Comparison of ENCODE assay signal across 8 mouse cellular contexts in the genomic region with DNA sequence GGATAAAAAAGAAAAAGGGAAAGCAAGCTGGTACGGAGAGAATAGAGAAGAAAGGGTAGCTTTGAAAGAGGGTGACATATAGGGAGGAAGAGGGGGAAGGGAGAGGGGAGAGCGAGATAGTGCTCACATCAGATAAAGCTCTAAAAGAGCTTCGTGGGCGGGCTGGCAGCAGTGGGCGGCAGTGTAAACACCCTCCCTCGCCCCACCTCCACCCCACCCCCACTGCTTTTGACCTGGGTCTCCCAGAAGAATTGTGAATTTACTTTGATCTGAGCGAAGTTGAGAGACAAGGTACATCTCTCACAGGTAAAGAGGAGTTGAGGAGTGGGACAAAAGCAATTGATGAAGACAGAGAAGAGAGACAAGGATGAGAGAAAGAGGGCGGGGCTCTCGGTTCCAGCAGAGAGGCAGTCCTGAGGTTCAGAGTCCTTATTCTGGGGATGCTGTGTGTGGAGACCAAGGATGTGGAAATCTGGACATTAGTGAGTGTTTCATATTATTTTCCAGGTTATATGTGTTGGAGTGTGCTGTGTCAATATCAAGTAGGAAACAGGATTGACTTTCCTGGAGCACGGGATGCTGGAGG. TPM values are rescaled to one million over a fixed set of nuclear protein-coding genes. Genes with fewer than 3 reads are reported as not detected.
DNase-seq lines count a peak whose midpoint lies in the region; ATAC-seq and TF ChIP-seq lines count a peak whose summit lies in the region.

A gene (plus strand): TSS at position 508 of the 586 bp plus-strand sequence.

- no peak within 1 kb of the TSS for H3K9ac ChIP-seq in forebrain, postnatal 0 days
- H3K9ac ChIP-seq in liver, embryonic 16.5 days (ENCODE audit: low read depth, low read length) = peak within 1 kb of the TSS; percentile 66

- DNase-seq in spleen, adult 2 months (ENCODE audit: low read depth in 1 of 2, low spot score in 2 of 2) = no peak
- DNase-seq in spleen, adult 12 weeks (ENCODE audit: low spot score) = no peak
- no peak for DNase-seq in forebrain, postnatal 0 days
- no peak for DNase-seq in layer of hippocampus, adult 8-10 months (ENCODE audit: low spot score in 2 of 2)
- DNase-seq in thymus, adult 2 months = no peak
- DNase-seq in kidney, adult 8-10 months = no peak
- no peak for DNase-seq in spleen, postnatal 4 days (ENCODE audit: low spot score in 2 of 2)

- TF ChIP-seq POLR2A in spleen, adult 2 months (IDR thresholded peaks at IDR 0.05; ENCODE audit: low read depth, low read length) = no peak
- TF ChIP-seq POLR2A in thymus, adult 2 months (IDR thresholded peaks at IDR 0.05; ENCODE audit: control insufficient read depth, extremely low read depth, insufficient read depth, low read length, poor library complexity) = no peak

- H3K4me1 ChIP-seq in spleen, adult 2 months (ENCODE audit: control insufficient read depth, insufficient read depth, insufficient read length) = no peaks in the 10 kb centered on the region
- H3K4me1 ChIP-seq in forebrain, postnatal 0 days (ENCODE audit: insufficient read depth) = no peaks in the 10 kb centered on the region
- H3K4me1 ChIP-seq in liver, embryonic 16.5 days (ENCODE audit: control insufficient read depth, low read depth, low read length) = peaks cover 24% of the 10 kb centered on the region
- H3K4me1 ChIP-seq in thymus, adult 2 months (replicated peaks; ENCODE audit: control insufficient read depth, insufficient read depth, low read length) = no peaks in the 10 kb centered on the region

- no peaks in the 10 kb centered on the region for H3K27me3 ChIP-seq in spleen, adult 2 months (ENCODE audit: control insufficient read depth, insufficient read depth, low read length)
- no peaks in the 10 kb centered on the region for H3K27me3 ChIP-seq in forebrain, postnatal 0 days (ENCODE audit: insufficient read depth, low read length)
- no peaks in the 10 kb centered on the region for H3K27me3 ChIP-seq in liver, embryonic 16.5 days (ENCODE audit: control insufficient read depth, insufficient read depth, low read depth, low read length)
- no peaks in the 10 kb centered on the region for H3K27me3 ChIP-seq in thymus, adult 2 months (ENCODE audit: control insufficient read depth, insufficient read depth, low read length)

- WGBS in spleen, adult 2 months = 19% methylated on average over 10 of the region's 10 CpGs
- 10% methylated on average over 10 of the region's 10 CpGs for WGBS in forebrain, postnatal 0 days
- WGBS in liver, embryonic 16.5 days (ENCODE audit: insufficient replicate concordance) = 8% methylated on average over 10 of the region's 10 CpGs
- 25% methylated on average over 10 of the region's 10 CpGs for WGBS in thymus, adult 2 months

- no peaks in the 10 kb centered on the region for H3K36me3 ChIP-seq in spleen, adult 2 months (ENCODE audit: control insufficient read depth, insufficient read depth, low read length)
- peaks cover 14% of the 10 kb centered on the region for H3K36me3 ChIP-seq in forebrain, postnatal 0 days (ENCODE audit: insufficient read depth)
- H3K36me3 ChIP-seq in liver, embryonic 16.5 days (ENCODE audit: control insufficient read depth, insufficient read depth) = no peaks in the 10 kb centered on the region
- no peaks in the 10 kb centered on the region for H3K36me3 ChIP-seq in thymus, adult 2 months (ENCODE audit: control insufficient read depth, insufficient read depth, low read length)

- peak within 1 kb of the TSS; percentile 38 for H3K4me2 ChIP-seq in forebrain, postnatal 0 days (ENCODE audit: low read depth)
- H3K4me2 ChIP-seq in liver, embryonic 16.5 days (ENCODE audit: low read depth, low read length) = peak within 1 kb of the TSS; percentile 76

- no peaks in the 10 kb centered on the region for H3K9me3 ChIP-seq in forebrain, postnatal 0 days (ENCODE audit: low read length)
- no peaks in the 10 kb centered on the region for H3K9me3 ChIP-seq in liver, embryonic 16.5 days (replicated peaks; ENCODE audit: control insufficient read depth, low read length)

- no peak within 1 kb of the TSS for H3K27ac ChIP-seq in spleen, adult 2 months (ENCODE audit: insufficient read depth, low read length)
- no peak within 1 kb of the TSS for H3K27ac ChIP-seq in forebrain, postnatal 0 days (ENCODE audit: low read depth, low read length)
- peak within 1 kb of the TSS; percentile 76 for H3K27ac ChIP-seq in liver, embryonic 16.5 days (ENCODE audit: low read length)
- H3K27ac ChIP-seq in thymus, adult 2 months (ENCODE audit: control insufficient read depth, insufficient read depth, low read length) = no peak within 1 kb of the TSS

- H3K4me3 ChIP-seq in spleen, adult 2 months (ENCODE audit: extremely low read depth, insufficient read depth, insufficient read length) = no peak within 1 kb of the TSS
- peak within 1 kb of the TSS; percentile 21 for H3K4me3 ChIP-seq in forebrain, postnatal 0 days (ENCODE audit: low read depth, low read length)
- H3K4me3 ChIP-seq in liver, embryonic 16.5 days (ENCODE audit: low read depth, low read length) = peak within 1 kb of the TSS; percentile 62
- H3K4me3 ChIP-seq in thymus, adult 2 months (ENCODE audit: control insufficient read depth, insufficient read depth, low read length) = no peak within 1 kb of the TSS

- TF ChIP-seq CTCF in spleen, adult 2 months (IDR thresholded peaks at IDR 0.05; ENCODE audit: extremely low read depth, insufficient read depth, insufficient read length, insufficient replicate concordance) = no peak
- no peak for TF ChIP-seq CTCF in forebrain, postnatal 0 days (IDR thresholded peaks at IDR 0.05; ENCODE audit: low read depth)
- no peak for TF ChIP-seq CTCF in thymus, adult 2 months (IDR thresholded peaks at IDR 0.05; ENCODE audit: borderline replicate concordance, control insufficient read depth, extremely low read depth, insufficient read depth, low read length, poor library complexity)

- ATAC-seq in forebrain, postnatal 0 days = peak; percentile 28; the same call in 1 of the 2 replicates
- ATAC-seq in liver, embryonic 16.5 days (ENCODE audit: low read depth) = peak; percentile 84

RNA-seq across cellular contexts. Expression of the gene that starts here (rescaled TPM):
- 10.0 and 10.4 TPM in 2 replicates for polyA plus RNA-seq in spleen, adult 2 months (2012; rRNA removed)
- 2.3 and 4.5 TPM in 2 replicates for total RNA-seq in forebrain, postnatal 0 days (2014; rRNA removed)
- 1.1 and 1.8 TPM in 2 replicates for polyA plus RNA-seq in forebrain, postnatal 0 days (2015; fragmentation: Nextera tagmentation; extraction: Ambion mirVana)
- polyA plus RNA-seq in liver, embryonic 16.5 days (2015; fragmentation: Nextera tagmentation; extraction: Ambion mirVana) = 3.6 and 3.8 TPM in 2 replicates
- 10 to 100 TPM in 1 of 4 experiments, 1 to 10 TPM in 3; 1.8 to 12.4 (median 5.1) TPM for total RNA-seq in layer of hippocampus, adult 8-10 months (2022)
- polyA plus RNA-seq in thymus, adult 2 months (2012; rRNA removed) = 6.5 and 7.4 TPM in 2 replicates

Comparison
In these comparisons a context has a peak if more than half of its experiments do, and no peak if none do; other contexts are left out.
1. H3K4me3 ChIP-seq: peak in forebrain, postnatal 0 days (single experiment) and liver, embryonic 16.5 days (single experiment); none in spleen, adult 2 months (single experiment) and thymus, adult 2 months (single experiment).